Mouse (Mus musculus) ES-Bruce4 (cell line): Measurements from ENCODE around the gene Glrx3.

Source experiments
- CTCF ChIP-seq: IDR thresholded peaks from one replicate; pipeline ENCODE4 v1.8.1; 2011; ENCODE audit warnings: low read depth, low read length
- EP300 ChIP-seq: IDR thresholded peaks from 2 replicates; pipeline ENCODE4 v1.6.1; 2011; ENCODE audit warnings: low read depth, low read length; ENCODE audit not compliant: insufficient read depth
- POLR2A ChIP-seq: IDR thresholded peaks from one replicate; pipeline ENCODE4 v1.8.1; 2011; ENCODE audit warnings: low read length; ENCODE audit not compliant: insufficient read depth

DNA sequence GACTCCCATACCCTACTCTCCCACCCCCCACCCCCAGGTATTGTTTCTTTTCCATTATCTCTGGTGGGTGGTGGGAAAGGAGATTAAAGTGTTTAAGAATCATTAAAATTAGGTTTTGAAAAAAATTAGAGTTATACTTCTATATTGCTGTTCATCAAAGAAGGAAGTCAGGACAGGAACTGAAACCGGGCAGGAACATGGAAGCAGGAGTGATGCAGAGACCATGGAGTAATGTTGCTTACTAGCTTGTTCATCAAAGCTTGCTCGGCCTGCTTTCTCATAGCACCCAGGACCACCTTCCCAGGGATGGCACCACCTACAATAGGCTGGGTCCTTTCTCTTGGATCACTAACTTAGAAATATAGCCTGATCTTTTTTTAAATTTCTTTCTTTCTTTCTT, 16.9 kb upstream of the Glrx3 start:
- TF ChIP-seq CTCF: no peak
- TF ChIP-seq POLR2A: no peak
- no peak for TF ChIP-seq EP300
